Mouse (Mus musculus): ENCODE measurements around the gene Brd3os. TPM values are rescaled to one million over a fixed set of nuclear protein-coding genes. Genes with fewer than 3 reads are reported as not detected.

Gene Brd3os
- polyA plus RNA-seq, 1 experiment from 2014 or later, result 10.2 TPM

DNA sequence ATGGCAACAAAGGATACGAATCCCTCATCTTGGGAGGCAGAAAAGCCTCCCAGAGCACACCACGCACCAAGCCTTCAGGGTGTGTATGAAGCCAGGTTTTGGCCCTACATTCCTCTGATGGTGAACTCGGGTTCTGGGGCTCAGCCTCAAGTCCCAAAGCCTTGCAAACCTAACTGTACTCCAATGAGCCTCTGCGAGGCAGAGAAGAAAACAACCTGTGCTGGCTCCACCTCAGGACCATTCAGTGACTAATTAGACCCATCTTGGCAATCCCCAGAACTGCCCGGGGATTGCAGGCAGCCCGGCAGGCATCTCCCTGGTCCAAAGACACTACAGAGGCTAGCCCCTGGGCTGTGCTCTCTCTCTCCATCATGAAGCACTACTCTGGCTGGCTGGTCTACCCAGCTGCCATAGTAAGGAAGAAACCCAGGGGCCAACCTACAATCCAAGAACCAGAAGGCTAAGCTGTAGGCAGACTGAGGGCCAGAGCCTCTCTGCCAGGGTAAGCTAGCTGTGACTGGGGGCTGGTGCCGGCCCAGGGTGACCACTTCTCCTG lies 29.8 kb upstream of the Brd3os start:
- Histone ChIP-seq H3K27ac (peak overlapping the region; percentile 78), H3K4me2 (ENCODE audit: low read length) (0 out of 2 replicates have a peak overlapping the region, but pooled peaks have one; percentile 2), H3K9me3 (replicated peaks; ENCODE audit: low read length) (no peaks in the 10 kb centered on the region), H3K27me3 (ENCODE audit: insufficient read depth, low read length) (no peaks in the 10 kb centered on the region), H3K9ac (ENCODE audit: low read depth, low read length) (no peak overlapping the region), H3K36me3 (ENCODE audit: insufficient read depth, low read length) (no peaks in the 10 kb centered on the region), H3K4me1 (replicated peaks; ENCODE audit: insufficient read depth, low read length) (peaks cover 33% of the 10 kb centered on the region), H3K4me3 (replicated peaks; ENCODE audit: low read depth, low read length) (no peak overlapping the region)
- WGBS, result 23% methylated on average over 7 of the region's 7 CpGs
- TF ChIP-seq CTCF (IDR thresholded peaks at IDR 0.05; ENCODE audit: low read depth), result no peak
- DNase-seq (ENCODE audit: low spot score), result no peak
- ATAC-seq (replicated peaks; ENCODE audit: low FRiP score, low read depth), result no peak

DNA sequence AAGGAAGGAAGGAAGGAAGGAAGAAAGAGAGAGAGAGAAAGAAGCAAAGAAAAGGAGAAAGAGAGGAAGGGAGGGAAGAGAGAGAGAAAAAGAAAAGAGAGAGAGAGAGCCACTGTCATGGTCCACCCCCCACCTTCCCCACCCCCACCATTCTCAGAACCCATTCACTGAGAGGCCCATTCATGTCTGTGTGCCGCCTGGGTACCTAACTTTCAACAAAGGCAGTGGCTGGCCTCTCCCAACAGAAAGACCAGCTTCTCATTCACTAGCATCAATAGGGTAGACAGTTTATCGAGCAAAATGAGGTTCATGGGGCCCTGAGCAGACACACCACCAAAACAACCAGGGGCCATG lies 28.6 kb upstream of the Brd3os start:
- 74% methylated on average over 2 of the region's 2 CpGs for WGBS
- no peak overlapping the region for H3K27ac ChIP-seq
- H3K4me3 ChIP-seq (replicated peaks; ENCODE audit: low read depth, low read length), result no peak overlapping the region
- no peak overlapping the region for H3K9ac ChIP-seq (ENCODE audit: low read depth, low read length)
- peaks cover 42% of the 10 kb centered on the region for H3K4me1 ChIP-seq (replicated peaks; ENCODE audit: insufficient read depth, low read length)
- DNase-seq (ENCODE audit: low spot score) (no peak), ATAC-seq (replicated peaks; ENCODE audit: low FRiP score, low read depth) (no peak)
- no peak overlapping the region for H3K4me2 ChIP-seq (ENCODE audit: low read length)
- no peak for TF ChIP-seq CTCF (IDR thresholded peaks at IDR 0.05; ENCODE audit: low read depth)
- H3K27me3 ChIP-seq (ENCODE audit: insufficient read depth, low read length), result no peaks in the 10 kb centered on the region
- no peaks in the 10 kb centered on the region for H3K9me3 ChIP-seq (replicated peaks; ENCODE audit: low read length)
- no peaks in the 10 kb centered on the region for H3K36me3 ChIP-seq (ENCODE audit: insufficient read depth, low read length)

DNA sequence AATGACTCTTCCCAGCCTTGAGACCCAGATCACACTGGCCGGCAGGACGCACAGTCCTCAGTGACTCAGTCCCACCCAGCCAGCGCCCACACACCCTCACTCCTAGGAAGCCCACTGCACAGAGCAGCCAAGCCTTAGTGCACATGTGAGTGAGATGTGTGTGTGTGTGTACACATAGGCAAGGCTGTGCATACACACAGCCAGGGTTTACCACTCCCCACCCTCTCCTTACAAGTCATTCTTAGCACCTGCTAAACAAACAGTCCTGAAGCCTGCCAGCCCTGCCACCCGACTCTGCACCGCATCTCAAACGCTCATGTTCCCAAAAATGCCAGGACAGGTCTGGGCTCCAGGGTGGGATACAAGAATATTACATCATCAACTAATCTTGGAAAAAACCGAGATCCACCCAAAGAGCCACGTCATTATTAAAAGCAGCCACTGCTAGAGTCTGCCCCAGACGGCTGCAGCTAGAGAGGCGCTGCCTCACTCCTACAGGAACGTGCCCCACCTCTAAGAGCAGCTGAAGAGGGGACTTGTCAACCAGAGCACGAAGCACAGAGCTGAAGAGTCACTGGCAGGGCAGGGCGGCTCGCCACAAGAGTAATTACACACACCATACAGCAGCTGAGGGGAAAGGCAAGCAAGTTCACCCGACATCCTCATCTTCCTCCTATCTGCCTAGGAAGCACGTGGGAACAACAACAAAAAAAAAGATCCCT lies 28.0 kb upstream of the Brd3os start:
- Histone ChIP-seq H3K4me3 (replicated peaks; ENCODE audit: low read depth, low read length) (no peak overlapping the region), H3K27me3 (ENCODE audit: insufficient read depth, low read length) (no peaks in the 10 kb centered on the region), H3K27ac (no peak overlapping the region), H3K4me1 (replicated peaks; ENCODE audit: insufficient read depth, low read length) (peaks cover 46% of the 10 kb centered on the region), H3K36me3 (ENCODE audit: insufficient read depth, low read length) (no peaks in the 10 kb centered on the region), H3K4me2 (ENCODE audit: low read length) (no peak overlapping the region), H3K9me3 (replicated peaks; ENCODE audit: low read length) (no peaks in the 10 kb centered on the region), H3K9ac (ENCODE audit: low read depth, low read length) (no peak overlapping the region)
- ATAC-seq (replicated peaks; ENCODE audit: low FRiP score, low read depth) (no peak), DNase-seq (ENCODE audit: low spot score) (no peak)
- TF ChIP-seq CTCF (IDR thresholded peaks at IDR 0.05; ENCODE audit: low read depth), result no peak
- 35% methylated on average over 16 of the region's 16 CpGs for WGBS

DNA sequence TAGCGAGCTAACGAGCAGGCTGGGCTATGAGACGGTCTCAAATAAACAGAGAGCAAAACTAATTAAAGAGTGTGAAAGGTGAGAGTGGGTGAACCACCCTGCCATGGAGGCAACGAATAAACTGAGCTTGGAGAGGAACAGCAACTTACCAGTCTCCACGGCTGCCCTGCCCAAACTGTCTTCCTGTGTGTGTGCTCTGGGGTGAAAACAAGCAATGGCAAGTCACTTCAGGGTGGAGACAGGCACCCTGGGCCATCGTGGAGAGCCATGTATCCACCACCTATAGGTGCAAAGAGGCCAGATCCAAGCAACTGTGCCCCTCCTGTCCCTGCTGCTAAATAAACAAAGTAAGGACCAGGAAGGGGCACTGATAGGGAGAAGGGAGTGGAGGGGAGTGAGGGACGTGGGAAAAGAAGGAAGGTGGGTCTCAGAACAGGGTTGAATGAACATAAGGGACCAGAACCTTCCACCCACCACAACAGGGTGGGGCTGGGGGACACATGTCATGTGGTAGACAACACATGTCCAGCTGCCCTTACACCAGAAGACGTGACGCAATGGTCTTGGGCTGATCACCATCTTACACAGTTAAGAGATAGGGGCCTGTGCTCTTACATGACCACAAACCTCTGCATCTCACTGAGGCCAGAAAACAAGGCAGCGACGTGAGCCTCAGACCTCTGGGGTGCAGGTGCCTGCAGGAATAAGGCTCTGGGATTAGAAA lies 26.9 kb upstream of the Brd3os start:
- ATAC-seq (replicated peaks; ENCODE audit: low FRiP score, low read depth) (no peak), DNase-seq (ENCODE audit: low spot score) (no peak)
- no peak for TF ChIP-seq CTCF (IDR thresholded peaks at IDR 0.05; ENCODE audit: low read depth)
- H3K27me3 ChIP-seq (ENCODE audit: insufficient read depth, low read length), result no peaks in the 10 kb centered on the region
- no peaks in the 10 kb centered on the region for H3K36me3 ChIP-seq (ENCODE audit: insufficient read depth, low read length)
- no peak overlapping the region for H3K4me2 ChIP-seq (ENCODE audit: low read length)
- H3K27ac ChIP-seq, result no peak overlapping the region
- no peak overlapping the region for H3K9ac ChIP-seq (ENCODE audit: low read depth, low read length)
- WGBS, result 63% methylated on average over 11 of the region's 11 CpGs
- H3K4me1 ChIP-seq (replicated peaks; ENCODE audit: insufficient read depth, low read length), result peaks cover 50% of the 10 kb centered on the region
- H3K9me3 ChIP-seq (replicated peaks; ENCODE audit: low read length), result no peaks in the 10 kb centered on the region
- no peak overlapping the region for H3K4me3 ChIP-seq (replicated peaks; ENCODE audit: low read depth, low read length)

DNA sequence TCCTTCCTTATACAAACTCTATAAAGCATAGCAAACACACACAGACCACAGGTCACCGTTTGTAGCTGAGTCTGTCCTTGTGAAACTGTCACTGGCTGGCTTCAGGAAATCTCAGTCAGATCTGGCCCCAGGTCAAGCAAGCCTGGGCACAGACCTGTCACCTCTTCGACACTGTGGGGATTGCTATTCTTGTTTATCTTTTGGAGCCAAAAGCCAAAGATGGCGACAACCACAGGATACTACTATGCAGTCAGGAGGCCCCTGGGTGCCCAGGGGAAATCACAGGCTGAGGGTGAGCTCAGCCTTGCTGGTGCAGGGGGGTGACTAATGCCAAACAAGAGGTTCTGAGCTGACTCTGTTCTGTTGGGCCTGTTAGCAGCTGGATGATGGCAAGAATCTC lies 25.7 kb upstream of the Brd3os start:
- TF ChIP-seq CTCF (IDR thresholded peaks at IDR 0.05; ENCODE audit: low read depth), result no peak
- Histone ChIP-seq H3K4me1 (replicated peaks; ENCODE audit: insufficient read depth, low read length) (peaks cover 48% of the 10 kb centered on the region), H3K36me3 (ENCODE audit: insufficient read depth, low read length) (no peaks in the 10 kb centered on the region), H3K27me3 (ENCODE audit: insufficient read depth, low read length) (no peaks in the 10 kb centered on the region), H3K4me3 (replicated peaks; ENCODE audit: low read depth, low read length) (no peak overlapping the region), H3K27ac (no peak overlapping the region; the same call in 1 of the 2 replicates), H3K4me2 (ENCODE audit: low read length) (no peak overlapping the region), H3K9ac (ENCODE audit: low read depth, low read length) (no peak overlapping the region), H3K9me3 (replicated peaks; ENCODE audit: low read length) (no peaks in the 10 kb centered on the region)
- ATAC-seq (replicated peaks; ENCODE audit: low FRiP score, low read depth), result no peak
- no peak for DNase-seq (ENCODE audit: low spot score)
- WGBS, result 22% methylated on average over 3 of the region's 3 CpGs

DNA sequence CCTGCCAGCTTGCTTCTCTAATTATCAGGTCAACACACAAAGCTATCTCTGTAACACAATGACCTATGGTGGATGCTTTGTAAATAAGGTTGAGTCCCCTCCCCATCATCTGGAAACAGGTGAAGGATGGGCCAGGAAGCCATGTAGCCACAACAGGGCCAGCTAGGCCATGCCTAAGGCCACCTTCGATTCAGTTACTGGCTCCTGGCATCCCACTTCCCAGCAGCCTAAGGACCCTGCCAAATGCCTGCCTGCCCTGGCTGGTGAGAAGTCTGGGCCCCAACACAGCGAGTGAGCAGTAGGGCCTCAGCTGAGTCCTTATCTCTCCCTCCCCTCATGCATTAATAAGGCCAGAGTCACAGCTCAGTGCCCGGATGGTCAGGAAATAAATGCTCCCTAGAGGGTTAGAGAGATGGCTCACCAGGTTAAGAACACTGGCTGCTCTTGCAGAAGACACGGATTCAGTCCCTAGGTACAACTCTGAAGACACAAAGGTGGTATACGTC lies 24.4 kb upstream of the Brd3os start:
- H3K4me3 ChIP-seq (replicated peaks; ENCODE audit: low read depth, low read length), result no peak overlapping the region
- WGBS, result 62% methylated on average over 5 of the region's 5 CpGs
- no peaks in the 10 kb centered on the region for H3K36me3 ChIP-seq (ENCODE audit: insufficient read depth, low read length)
- peak overlapping the region; percentile 47; the same call in 1 of the 2 replicates for H3K27ac ChIP-seq
- DNase-seq (ENCODE audit: low spot score), result no peak
- peaks cover 44% of the 10 kb centered on the region for H3K4me1 ChIP-seq (replicated peaks; ENCODE audit: insufficient read depth, low read length)
- H3K9me3 ChIP-seq (replicated peaks; ENCODE audit: low read length), result no peaks in the 10 kb centered on the region
- no peak overlapping the region for H3K9ac ChIP-seq (ENCODE audit: low read depth, low read length)
- no peak for ATAC-seq (replicated peaks; ENCODE audit: low FRiP score, low read depth)
- TF ChIP-seq CTCF (IDR thresholded peaks at IDR 0.05; ENCODE audit: low read depth), result no peak
- H3K4me2 ChIP-seq (ENCODE audit: low read length), result no peak overlapping the region
- H3K27me3 ChIP-seq (ENCODE audit: insufficient read depth, low read length), result no peaks in the 10 kb centered on the region
